Mouse (Mus musculus) lung, embryonic 15.5 days (tissue): ENCODE measurements around the gene Cx3cl1. TPM values are rescaled to one million over a fixed set of nuclear protein-coding genes. Genes with fewer than 3 reads are reported as not detected.

Source experiments
- ATAC-seq: fragments of 200-750 bp; cut with Nextera tagmentation; 2 replicates; pipeline ENCODE4 v1.8.0; 2017; ENCODE audit warnings: moderate number of reproducible peaks, borderline replicate concordance; ENCODE audit not compliant: low FRiP score, low TSS enrichment; ENCODE audit errors: extremely low read depth
- H3K27ac ChIP-seq: fragments of 300-500 bp; sonication (generic); 2 replicates; pipeline ENCODE4 v1.5.1; 2015; ENCODE audit warnings: moderate library complexity, mild to moderate bottlenecking, inconsistent platforms
- H3K27me3 ChIP-seq: fragments of 300-500 bp; sonication (generic); 2 replicates; pipeline ENCODE4 v1.6.1; 2015; ENCODE audit warnings: inconsistent platforms
- H3K36me3 ChIP-seq: fragments of 300-500 bp; sonication (generic); 2 replicates; pipeline ENCODE4 v1.6.1; 2015; ENCODE audit warnings: inconsistent platforms
- H3K4me1 ChIP-seq: fragments of 300-500 bp; sonication (generic); 2 replicates; pipeline ENCODE4 v1.6.1; 2015; ENCODE audit warnings: inconsistent platforms
- H3K4me2 ChIP-seq: fragments of 300-500 bp; sonication (generic); 2 replicates; pipeline ENCODE4 v1.6.1; 2015; ENCODE audit warnings: inconsistent platforms, mild to moderate bottlenecking, moderate library complexity
- H3K4me3 ChIP-seq: fragments of 300-500 bp; sonication (generic); 2 replicates; pipeline ENCODE4 v1.5.1; 2015; ENCODE audit warnings: mild to moderate bottlenecking, inconsistent platforms
- H3K9ac ChIP-seq: fragments of 300-500 bp; sonication (generic); 2 replicates; pipeline ENCODE4 v1.6.1; 2015; ENCODE audit warnings: inconsistent platforms
- H3K9me3 ChIP-seq: fragments of 300-500 bp; sonication (generic); 2 replicates; pipeline ENCODE4 v1.6.1; 2016; ENCODE audit warnings: inconsistent platforms
- WGBS: fragments of 180-500 bp; shearing (Covaris S2); methylation state at CpG from one replicate; pipeline ENCODE4 v1.1.7; 2015; 5-methylcytosine and 5-hydroxymethylcytosine counted together
- polyA plus RNA-seq: library from polyadenylated mRNA; unstranded; fragments of >200 nt; fragmentation: Nextera tagmentation; extraction: Ambion mirVana; gene quantifications from 2 replicates; pipeline ENCODE4 v1.2.1, GENCODE M21; 2015

The Cx3cl1 gene
- polyA plus RNA-seq, 1 experiment from 2014 or later: 8.3 TPM

DNA sequence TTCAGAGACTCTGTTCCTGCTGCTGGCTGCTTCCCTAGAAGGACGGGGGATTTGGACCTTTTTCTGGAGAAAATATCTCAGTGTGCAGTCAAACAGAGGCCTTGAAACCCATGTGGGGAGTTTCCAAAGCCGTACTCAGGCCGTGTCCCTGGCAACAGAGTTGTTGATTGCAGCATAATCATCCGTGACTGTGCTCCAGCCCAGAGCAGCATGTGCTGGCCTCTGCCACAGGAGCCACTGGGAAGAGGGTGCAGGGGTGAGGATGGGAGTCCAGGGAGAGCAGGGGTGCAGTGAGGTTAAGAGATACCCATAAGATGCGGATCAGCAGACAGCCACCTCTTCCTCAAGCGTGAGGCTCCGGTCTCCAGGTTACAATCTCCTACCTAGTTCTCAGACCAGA is 35.7 kb downstream of the Cx3cl1 start:
- ATAC-seq: no peak
- WGBS: 54% methylated on average over 7 of the region's 7 CpGs

DNA sequence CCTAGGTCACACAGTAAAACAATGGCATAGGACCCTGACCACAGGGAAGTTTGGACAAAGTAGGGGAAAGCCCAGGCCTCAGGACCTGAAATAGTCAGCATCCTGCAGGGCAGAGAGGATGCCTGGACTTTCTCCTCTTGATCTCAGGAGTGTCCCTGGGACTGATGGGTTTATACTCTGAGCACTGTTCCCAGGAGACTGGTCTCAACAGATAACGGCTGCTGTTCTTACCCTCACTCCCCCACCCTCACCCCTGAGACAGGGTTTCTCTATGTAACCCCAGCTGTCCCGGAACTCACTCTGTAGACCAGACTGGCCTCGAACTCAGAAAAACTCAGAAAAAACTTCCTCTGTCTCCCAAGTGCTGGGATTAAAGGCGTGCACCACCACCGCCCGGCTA is 36.6 kb downstream of the Cx3cl1 start:
- WGBS: 70% methylated on average over 6 of the region's 6 CpGs
- Histone ChIP-seq H3K4me3 (no peak overlapping the region), H3K36me3 (no peaks in the 10 kb centered on the region), H3K4me2 (no peak overlapping the region), H3K9ac (no peak overlapping the region), H3K9me3 (no peaks in the 10 kb centered on the region), H3K4me1 (no peaks in the 10 kb centered on the region), H3K27ac (no peak overlapping the region), H3K27me3 (no peaks in the 10 kb centered on the region)
- no peak for ATAC-seq

More for the DNA sequence above, 35.7 kb downstream of the Cx3cl1 start:
- H3K4me3 ChIP-seq: no peak overlapping the region
- H3K4me2 ChIP-seq: no peak overlapping the region
- no peaks in the 10 kb centered on the region for H3K27me3 ChIP-seq
- no peaks in the 10 kb centered on the region for H3K36me3 ChIP-seq
- H3K9me3 ChIP-seq: no peaks in the 10 kb centered on the region
- no peak overlapping the region for H3K27ac ChIP-seq
- H3K9ac ChIP-seq: no peak overlapping the region
- H3K4me1 ChIP-seq: no peaks in the 10 kb centered on the region

- Histone ChIP-seq H3K27ac (no peak within 1 kb of the TSS), H3K9me3 (no peaks in the 10 kb centered on the region), H3K4me1 (no peaks in the 10 kb centered on the region), H3K4me2 (no peak within 1 kb of the TSS), H3K9ac (no peak within 1 kb of the TSS), H3K36me3 (no peaks in the 10 kb centered on the region), H3K27me3 (no peaks in the 10 kb centered on the region), H3K4me3 (no peak within 1 kb of the TSS)
- WGBS: 26% methylated on average over 3 of the region's 3 CpGs
- ATAC-seq: no peak
These were observed 38.3 kb downstream of the Cx3cl1 start, which contains the start of gene Ccl17 for GRCm38 (mm10) chr8:94810153-94810552. Gene Ccl17 (plus strand): TSS chr8:94810453.

DNA sequence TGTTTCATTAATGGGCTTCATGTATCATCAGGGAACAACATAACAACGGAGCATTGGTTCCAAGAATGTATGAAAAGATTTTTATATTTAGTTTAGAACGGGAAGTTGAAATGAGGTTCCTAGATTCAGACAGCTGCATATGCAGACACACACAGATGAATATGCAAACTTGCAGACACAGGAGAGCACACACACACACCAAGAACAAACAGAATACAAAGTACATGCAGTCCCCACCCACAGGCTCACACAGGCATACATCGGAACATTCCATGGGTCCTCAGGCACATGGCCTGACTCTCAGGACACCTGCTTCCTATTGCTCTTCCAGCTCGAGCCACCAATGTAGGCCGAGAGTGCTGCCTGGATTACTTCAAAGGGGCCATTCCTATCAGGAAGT is 39.0 kb downstream of the Cx3cl1 start:
- H3K9ac ChIP-seq: no peak overlapping the region
- no peak overlapping the region for H3K27ac ChIP-seq
- H3K36me3 ChIP-seq: no peaks in the 10 kb centered on the region
- no peaks in the 10 kb centered on the region for H3K4me1 ChIP-seq
- H3K27me3 ChIP-seq: no peaks in the 10 kb centered on the region
- no peak overlapping the region for H3K4me2 ChIP-seq
- 63% methylated on average over 5 of the region's 5 CpGs for WGBS
- H3K9me3 ChIP-seq: no peaks in the 10 kb centered on the region
- no peak for ATAC-seq
- H3K4me3 ChIP-seq: no peak overlapping the region

GRCm38 (mm10) chr8:94811654-94812053 is 39.8 kb downstream of the Cx3cl1 start:
- Histone ChIP-seq H3K9ac (no peak overlapping the region), H3K9me3 (no peaks in the 10 kb centered on the region), H3K4me2 (no peak overlapping the region), H3K27me3 (no peaks in the 10 kb centered on the region), H3K4me1 (no peaks in the 10 kb centered on the region), H3K4me3 (no peak overlapping the region), H3K27ac (no peak overlapping the region), H3K36me3 (no peaks in the 10 kb centered on the region)
- WGBS: 55% methylated on average over 6 of the region's 6 CpGs
- ATAC-seq: no peak

DNA sequence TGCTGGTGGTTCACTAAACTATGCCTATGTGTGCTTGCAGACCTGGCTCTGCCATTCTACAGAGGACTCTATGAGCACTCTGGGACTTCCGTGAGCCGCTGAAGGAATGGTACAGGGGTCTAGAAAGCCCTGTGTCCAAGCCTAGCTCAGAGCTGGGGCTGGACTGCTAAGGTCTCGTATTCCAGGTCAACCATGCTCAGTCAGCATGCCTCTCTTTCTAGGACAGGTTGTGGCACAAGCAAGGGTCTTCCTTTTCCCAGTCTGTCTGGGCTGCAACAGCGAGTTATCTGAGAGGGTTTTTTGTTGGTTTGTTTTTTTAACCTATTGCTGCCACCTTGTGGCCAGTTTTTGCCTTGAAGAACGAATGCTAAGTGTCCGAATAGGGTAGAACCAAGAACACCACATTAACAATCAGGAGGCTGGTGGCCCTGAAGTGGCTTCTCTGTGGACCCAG is 40.9 kb downstream of the Cx3cl1 start:
- no peaks in the 10 kb centered on the region for H3K4me1 ChIP-seq
- H3K27ac ChIP-seq: no peak overlapping the region
- no peaks in the 10 kb centered on the region for H3K27me3 ChIP-seq
- 32% methylated on average over 6 of the region's 6 CpGs for WGBS
- H3K36me3 ChIP-seq: no peaks in the 10 kb centered on the region
- ATAC-seq: peak; percentile 61; the same call in 1 of the 2 replicates
- H3K4me2 ChIP-seq: no peak overlapping the region
- no peak overlapping the region for H3K9ac ChIP-seq
- no peak overlapping the region for H3K4me3 ChIP-seq
- no peaks in the 10 kb centered on the region for H3K9me3 ChIP-seq

DNA sequence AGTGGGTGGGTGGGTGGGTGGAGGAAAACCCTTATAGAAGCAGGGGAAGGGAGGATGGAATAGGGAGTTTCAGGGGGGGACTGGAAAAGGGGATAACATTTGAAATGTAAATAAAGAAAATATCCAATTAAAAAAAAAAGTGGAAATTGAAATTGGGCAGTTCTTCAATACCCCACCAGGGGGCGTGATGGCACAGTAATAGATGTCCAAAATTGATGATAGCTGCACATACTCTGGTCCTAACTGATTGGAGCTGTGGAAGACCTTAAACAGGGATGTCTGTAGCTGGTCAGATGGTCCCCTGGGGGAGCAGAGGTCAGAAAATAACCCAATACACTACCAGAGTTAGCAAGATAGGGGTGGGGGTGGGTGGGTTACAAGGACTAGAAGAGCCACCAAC is 42.7 kb downstream of the Cx3cl1 start:
- no peaks in the 10 kb centered on the region for H3K9me3 ChIP-seq
- no peak overlapping the region for H3K9ac ChIP-seq
- ATAC-seq: no peak
- no peak overlapping the region for H3K4me2 ChIP-seq
- no peaks in the 10 kb centered on the region for H3K36me3 ChIP-seq
- no peak overlapping the region for H3K27ac ChIP-seq
- H3K4me3 ChIP-seq: no peak overlapping the region
- no peaks in the 10 kb centered on the region for H3K4me1 ChIP-seq
- 0% methylated on average over 1 of the region's 1 CpGs for WGBS
- no peaks in the 10 kb centered on the region for H3K27me3 ChIP-seq

DNA sequence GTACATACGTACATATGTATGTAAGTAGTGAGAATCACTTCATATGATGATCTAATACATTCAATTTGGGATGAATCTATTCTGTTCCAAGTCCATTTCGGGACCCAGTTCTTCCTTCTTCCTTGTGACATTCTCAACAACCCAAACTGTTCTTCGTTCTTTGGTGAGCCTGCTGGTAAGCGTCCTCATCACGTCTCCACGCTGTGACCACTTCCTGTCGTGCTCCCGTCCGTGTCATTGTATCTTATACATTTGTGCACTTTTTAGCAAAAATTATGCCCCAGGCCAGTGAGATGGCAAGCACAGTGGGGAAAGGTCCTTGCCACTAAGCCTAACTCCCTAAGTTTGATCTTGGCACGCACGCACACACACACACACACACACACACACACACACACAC is 46.1 kb downstream of the Cx3cl1 start:
- Histone ChIP-seq H3K27ac (no peak overlapping the region), H3K9me3 (no peaks in the 10 kb centered on the region), H3K36me3 (peaks cover 17% of the 10 kb centered on the region), H3K27me3 (no peaks in the 10 kb centered on the region), H3K4me3 (no peak overlapping the region), H3K4me2 (no peak overlapping the region), H3K9ac (no peak overlapping the region), H3K4me1 (no peaks in the 10 kb centered on the region)
- WGBS: 70% methylated on average over 11 of the region's 11 CpGs
- no peak for ATAC-seq

DNA sequence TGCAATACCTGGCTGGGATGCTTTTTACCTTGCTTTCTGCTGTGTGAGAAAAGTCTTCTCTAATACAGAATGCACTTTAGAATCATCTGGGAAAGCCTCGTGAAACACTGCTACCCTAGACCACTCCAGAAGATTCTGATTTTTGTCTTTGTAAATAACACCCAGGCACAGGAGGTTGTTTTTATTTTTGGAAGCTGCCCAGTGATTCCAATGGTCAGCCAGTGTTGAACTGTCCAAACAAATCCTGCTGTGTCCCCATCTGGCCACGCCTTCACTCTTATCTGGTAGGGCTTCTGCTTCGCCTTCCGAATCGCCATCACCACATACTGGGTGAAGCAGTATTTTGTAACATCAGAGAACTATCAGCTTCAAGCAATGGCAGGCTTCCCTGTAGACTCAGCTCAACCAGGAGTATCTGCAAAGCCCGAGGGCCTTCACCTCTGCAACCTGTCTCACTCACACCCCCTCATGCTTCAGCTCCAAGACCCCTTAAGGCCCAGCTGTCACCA is 47.9 kb downstream of the Cx3cl1 start:
- no peak overlapping the region for H3K9ac ChIP-seq
- H3K4me2 ChIP-seq: no peak overlapping the region
- no peak overlapping the region for H3K27ac ChIP-seq
- H3K36me3 ChIP-seq: peaks cover 32% of the 10 kb centered on the region
- H3K4me3 ChIP-seq: no peak overlapping the region
- H3K4me1 ChIP-seq: no peaks in the 10 kb centered on the region
- WGBS: 60% methylated on average over 6 of the region's 6 CpGs
- no peak for ATAC-seq
- H3K27me3 ChIP-seq: no peaks in the 10 kb centered on the region
- H3K9me3 ChIP-seq: no peaks in the 10 kb centered on the region

DNA sequence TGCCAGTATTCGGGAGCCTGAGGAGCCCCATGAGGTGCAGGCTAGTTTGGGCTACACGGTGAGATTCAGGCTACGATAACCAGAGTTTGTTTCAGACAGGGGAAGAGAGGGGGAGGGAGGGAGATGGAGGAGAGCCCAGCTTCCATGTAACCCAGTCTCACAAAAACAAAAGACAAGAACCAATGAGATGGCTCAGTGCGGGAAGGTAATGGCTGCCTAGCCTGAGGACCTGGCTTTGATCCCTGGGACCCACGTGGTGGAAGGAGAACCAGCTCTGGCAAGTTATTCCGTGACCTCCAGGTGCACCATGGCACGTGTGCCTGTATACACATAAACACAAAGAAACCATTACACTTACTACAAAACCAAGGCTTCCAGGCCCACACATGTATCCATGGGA is 48.7 kb downstream of the Cx3cl1 start:
- no peaks in the 10 kb centered on the region for H3K4me1 ChIP-seq
- no peaks in the 10 kb centered on the region for H3K9me3 ChIP-seq
- H3K4me3 ChIP-seq: no peak overlapping the region
- no peak overlapping the region for H3K27ac ChIP-seq
- peaks cover 37% of the 10 kb centered on the region for H3K36me3 ChIP-seq
- no peaks in the 10 kb centered on the region for H3K27me3 ChIP-seq
- H3K4me2 ChIP-seq: no peak overlapping the region
- WGBS: 86% methylated on average over 7 of the region's 7 CpGs
- H3K9ac ChIP-seq: no peak overlapping the region
- ATAC-seq: no peak

GRCm38 (mm10) chr8:94821381-94821780 is 49.6 kb downstream of the Cx3cl1 start:
- peaks cover 44% of the 10 kb centered on the region for H3K36me3 ChIP-seq
- no peak for ATAC-seq
- no peaks in the 10 kb centered on the region for H3K4me1 ChIP-seq
- no peak overlapping the region for H3K27ac ChIP-seq
- no peaks in the 10 kb centered on the region for H3K27me3 ChIP-seq
- no peak overlapping the region for H3K9ac ChIP-seq
- no peak overlapping the region for H3K4me3 ChIP-seq
- no peak overlapping the region for H3K4me2 ChIP-seq
- no peaks in the 10 kb centered on the region for H3K9me3 ChIP-seq
- 94% methylated on average over 2 of the region's 2 CpGs for WGBS

DNA sequence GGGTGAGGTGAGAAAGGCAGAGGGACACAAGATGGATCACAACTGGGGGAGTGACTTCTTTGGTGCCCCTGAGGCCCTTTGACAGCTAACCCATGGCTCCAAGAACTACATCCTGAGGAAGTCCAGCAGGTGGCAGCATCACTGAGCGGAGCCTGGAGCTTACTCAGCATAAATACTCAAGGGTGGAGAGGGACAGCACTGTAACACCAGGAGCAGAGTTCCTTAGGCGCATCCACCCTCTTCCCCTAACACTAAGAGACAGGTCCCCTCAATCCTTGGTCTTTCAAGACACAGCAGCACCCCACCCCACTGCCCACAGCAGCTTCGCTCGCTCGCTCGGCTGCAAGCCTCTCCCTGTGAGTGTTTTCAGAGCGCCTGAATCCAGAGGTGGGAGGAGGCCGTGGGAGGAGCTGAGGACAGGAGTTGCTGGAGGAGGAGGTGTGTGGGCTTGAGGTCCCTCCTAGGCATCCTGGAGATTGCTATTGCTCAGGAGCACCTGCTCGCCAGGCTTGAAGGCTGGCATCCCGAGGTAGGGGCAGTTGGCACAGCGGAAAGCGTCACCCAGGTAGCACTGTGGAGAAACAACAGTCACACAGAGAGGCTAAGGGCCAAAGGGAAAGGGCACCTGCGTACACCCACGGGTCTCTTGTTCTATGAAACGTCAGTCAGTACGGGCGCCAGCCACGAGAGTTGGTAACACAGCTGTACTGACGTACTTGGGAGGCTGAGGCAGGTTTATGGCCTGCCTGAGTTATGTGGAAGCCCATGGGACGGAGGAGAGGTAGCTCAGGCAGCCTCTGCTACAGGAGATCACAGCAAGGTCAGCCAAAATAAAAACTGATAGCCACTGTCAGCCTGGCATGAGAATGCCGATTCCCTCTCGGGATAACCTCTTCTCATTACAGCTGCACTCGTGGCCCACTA is 51.1 kb downstream of the Cx3cl1 start:
- no peak overlapping the region for H3K4me3 ChIP-seq
- WGBS: 79% methylated on average over 23 of the region's 23 CpGs
- H3K9ac ChIP-seq: no peak overlapping the region
- H3K27ac ChIP-seq: no peak overlapping the region
- no peak overlapping the region for H3K4me2 ChIP-seq
- ATAC-seq: peak; percentile 50
- H3K36me3 ChIP-seq: peaks cover 53% of the 10 kb centered on the region
- no peaks in the 10 kb centered on the region for H3K27me3 ChIP-seq
- H3K9me3 ChIP-seq: no peaks in the 10 kb centered on the region
- no peaks in the 10 kb centered on the region for H3K4me1 ChIP-seq
